In genomic region chr10:64001531-64001930, GRCm38 (mm10) we compare ENCODE assay signal across 15 mouse cellular contexts.
A peak's percentile ranks its signal among the peaks of the same experiment; 100 is the strongest.
DNase-seq lines count a peak whose midpoint lies in the region; ATAC-seq lines count a peak whose summit lies in the region.
"Had no signal": no experiment of that assay in that cellular context is flagged by ENCODE, and none has a peak within 500 bp of the region (broad histone marks: within the 10 kb centered on the region; RNA-seq: fewer than 3 reads in every experiment).

No protein-coding gene starts in this region.

- H3K27ac ChIP-seq in intestine, embryonic 14.5 days (ENCODE audit: low read depth) = no peak overlapping the region
- H3K27ac ChIP-seq in intestine, embryonic 15.5 days = no peak overlapping the region
- no peak overlapping the region for H3K27ac ChIP-seq in limb, embryonic 11.5 days (replicated peaks; ENCODE audit: low read depth, low read length)
- H3K27ac ChIP-seq: gastrocnemius, adult 2 months; liver, embryonic 14.5 days; midbrain, embryonic 12.5 days had no signal

- no peaks in the 10 kb centered on the region for H3K27me3 ChIP-seq in intestine, embryonic 14.5 days (replicated peaks; ENCODE audit: control insufficient read depth, insufficient read depth, low read length)
- no peaks in the 10 kb centered on the region for H3K27me3 ChIP-seq in intestine, embryonic 15.5 days (replicated peaks)
- no peaks in the 10 kb centered on the region for H3K27me3 ChIP-seq in limb, embryonic 11.5 days (ENCODE audit: control insufficient read depth, insufficient read depth, low read length)
- H3K27me3 ChIP-seq: midbrain, embryonic 12.5 days had no signal

- no peaks in the 10 kb centered on the region for H3K4me1 ChIP-seq in intestine, embryonic 14.5 days (replicated peaks; ENCODE audit: control insufficient read depth, insufficient read depth, low read length)
- H3K4me1 ChIP-seq in intestine, embryonic 15.5 days (replicated peaks) = no peaks in the 10 kb centered on the region
- no peaks in the 10 kb centered on the region for H3K4me1 ChIP-seq in limb, embryonic 11.5 days (ENCODE audit: control insufficient read depth, insufficient read depth, low read length)
- H3K4me1 ChIP-seq: midbrain, embryonic 12.5 days had no signal

- no peak for ATAC-seq in intestine, embryonic 14.5 days (replicated peaks; ENCODE audit: low FRiP score, low TSS enrichment, low read depth)
- no peak for ATAC-seq in intestine, embryonic 15.5 days
- no peak for ATAC-seq in limb, embryonic 11.5 days (ENCODE audit: insufficient number of reproducible peaks, low FRiP score, low TSS enrichment, low read depth)
- ATAC-seq: forebrain, embryonic 14.5 days had no signal

- no peaks in the 10 kb centered on the region for H3K36me3 ChIP-seq in intestine, embryonic 14.5 days (ENCODE audit: control insufficient read depth, insufficient read depth, low read length)
- no peaks in the 10 kb centered on the region for H3K36me3 ChIP-seq in intestine, embryonic 15.5 days
- no peaks in the 10 kb centered on the region for H3K36me3 ChIP-seq in limb, embryonic 11.5 days (ENCODE audit: control insufficient read depth, insufficient read depth, low read length)
- H3K36me3 ChIP-seq: G1E; midbrain, embryonic 12.5 days had no signal

- H3K9me3 ChIP-seq in intestine, embryonic 14.5 days (ENCODE audit: control insufficient read depth, low read length) = no peaks in the 10 kb centered on the region
- no peaks in the 10 kb centered on the region for H3K9me3 ChIP-seq in intestine, embryonic 15.5 days
- H3K9me3 ChIP-seq in limb, embryonic 11.5 days (ENCODE audit: control insufficient read depth, low read length) = no peaks in the 10 kb centered on the region
- H3K9me3 ChIP-seq: midbrain, embryonic 12.5 days had no signal

- H3K9ac ChIP-seq in intestine, embryonic 14.5 days (ENCODE audit: low read length) = no peak overlapping the region
- H3K9ac ChIP-seq in intestine, embryonic 15.5 days = no peak overlapping the region
- no peak overlapping the region for H3K9ac ChIP-seq in limb, embryonic 11.5 days (ENCODE audit: low read length)
- H3K9ac ChIP-seq: liver, embryonic 14.5 days; midbrain, embryonic 12.5 days had no signal

- no peak overlapping the region for H3K4me3 ChIP-seq in intestine, embryonic 14.5 days (ENCODE audit: low read depth, low read length)
- no peak overlapping the region for H3K4me3 ChIP-seq in intestine, embryonic 15.5 days (replicated peaks)
- no peak overlapping the region for H3K4me3 ChIP-seq in limb, embryonic 11.5 days (ENCODE audit: low read depth, low read length)
- H3K4me3 ChIP-seq: gastrocnemius, adult 2 months; midbrain, embryonic 12.5 days had no signal

- peak; percentile 53 for DNase-seq in intestine, embryonic 14.5 days (ENCODE audit: low spot score)
- DNase-seq in ES-CJ7 (ENCODE audit: low read depth, low spot score) = peak; percentile 18
- DNase-seq in embryo, embryonic 10.5 days (ENCODE audit: low spot score) = peak; percentile 53
- peak; percentile 58 for DNase-seq in limb, embryonic 11.5 days (ENCODE audit: low spot score)
- no peak for DNase-seq in layer of hippocampus, adult 18-20 months (ENCODE audit: low spot score in 2 of 2)
- DNase-seq in layer of hippocampus, postnatal 14 days (ENCODE audit: low spot score in 2 of 2) = no peak
- DNase-seq: cerebellum, adult 11 months; cerebellum, postnatal 25 days; gastrocnemius, adult 2 months; heart, adult 18-20 months had no signal

- WGBS in intestine, embryonic 14.5 days = 76% methylated on average over 6 of the region's 6 CpGs
- 70% methylated on average over 6 of the region's 6 CpGs for WGBS in intestine, embryonic 15.5 days
- 84% methylated on average over 6 of the region's 6 CpGs for WGBS in limb, embryonic 11.5 days

- H3K4me2 ChIP-seq in intestine, embryonic 14.5 days (ENCODE audit: low read length) = no peak overlapping the region
- no peak overlapping the region for H3K4me2 ChIP-seq in intestine, embryonic 15.5 days (replicated peaks)
- H3K4me2 ChIP-seq in limb, embryonic 11.5 days (ENCODE audit: low read depth, severe bottlenecking) = no peak overlapping the region
- H3K4me2 ChIP-seq: midbrain, embryonic 12.5 days had no signal

Comparison
In these comparisons a context has a peak if more than half of its experiments do, and no peak if none do; other contexts are left out.
1. DNase-seq: peak in intestine, embryonic 14.5 days (single experiment), ES-CJ7 (single experiment), embryo, embryonic 10.5 days (single experiment) and limb, embryonic 11.5 days (single experiment); none in layer of hippocampus, adult 18-20 months (0 of 2) and layer of hippocampus, postnatal 14 days (0 of 2).